Mouse (Mus musculus) embryonic fibroblast, embryonic 13.5 days (primary cell): ENCODE measurements at regions not wholly inside any gene's neighbourhood (a gene's known extent, or its start where the extent isn't known, plus 50 kb on each side); places are given as distances from the start of the nearest gene placed in this dataset.

ENCODE experiments used
- CTCF ChIP-seq: IDR thresholded peaks from 2 replicates; pipeline ENCODE4 v1.5.1; 2011; ENCODE audit warnings: mild to moderate bottlenecking, control low read depth, low read length, moderate library complexity, borderline replicate concordance; ENCODE audit not compliant: insufficient read depth
- POLR2A ChIP-seq: IDR thresholded peaks from 2 replicates; pipeline ENCODE4 v1.6.1; 2011; ENCODE audit warnings: low read depth, mild to moderate bottlenecking, control low read depth, low read length, moderate library complexity

DNA sequence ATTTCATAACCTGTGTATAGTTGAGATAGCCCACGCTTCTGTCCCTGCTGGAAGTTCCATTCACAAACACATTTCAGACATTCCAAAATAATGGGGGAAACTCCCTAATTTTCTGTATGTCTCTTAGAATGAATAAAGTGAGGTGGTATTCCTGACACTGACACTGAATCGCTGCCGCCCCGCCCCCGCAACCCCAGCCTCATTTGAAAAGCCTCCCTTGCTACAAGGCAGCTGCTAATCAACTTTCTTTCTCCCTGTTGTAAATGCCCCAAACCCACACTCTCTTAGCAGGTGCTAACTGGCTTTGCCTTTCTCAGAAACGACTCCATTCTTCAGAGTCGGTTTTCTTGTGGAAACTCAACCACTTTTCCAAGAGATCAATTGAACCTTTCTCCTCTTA is 66.4 kb upstream of the Zfp280d start:
- no peak for TF ChIP-seq CTCF
- no peak for TF ChIP-seq POLR2A
